Mouse (Mus musculus): Measurements from ENCODE around the gene Hoxc5. TPM values are rescaled to one million over a fixed set of nuclear protein-coding genes. Genes with fewer than 3 reads are reported as not detected.

The Hoxc5 gene
- not detected for total RNA-seq (2021)

DNA sequence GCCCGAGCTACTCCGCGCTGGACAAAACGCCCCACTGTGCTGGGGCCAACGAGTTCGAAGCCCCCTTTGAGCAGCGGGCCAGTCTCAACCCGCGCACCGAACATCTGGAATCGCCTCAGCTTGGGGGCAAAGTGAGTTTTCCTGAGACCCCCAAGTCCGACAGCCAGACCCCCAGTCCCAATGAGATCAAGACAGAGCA, at the start of gene Hoxc5:
Hoxc5 (plus strand) TSS at position 132 of the 199 bp plus-strand sequence.
- DNase-seq (ENCODE audit: low spot score) = no peak
- intact Hi-C loops (cut with DNase I) = no loop called here

- intact Hi-C loops (cut with DNase I) = no loop called here
- no peak for DNase-seq (ENCODE audit: low spot score)
These were observed 49.2 kb upstream of the Hoxc5 start for GRCm38 (mm10) chr15:102917972-102918572.

DNA sequence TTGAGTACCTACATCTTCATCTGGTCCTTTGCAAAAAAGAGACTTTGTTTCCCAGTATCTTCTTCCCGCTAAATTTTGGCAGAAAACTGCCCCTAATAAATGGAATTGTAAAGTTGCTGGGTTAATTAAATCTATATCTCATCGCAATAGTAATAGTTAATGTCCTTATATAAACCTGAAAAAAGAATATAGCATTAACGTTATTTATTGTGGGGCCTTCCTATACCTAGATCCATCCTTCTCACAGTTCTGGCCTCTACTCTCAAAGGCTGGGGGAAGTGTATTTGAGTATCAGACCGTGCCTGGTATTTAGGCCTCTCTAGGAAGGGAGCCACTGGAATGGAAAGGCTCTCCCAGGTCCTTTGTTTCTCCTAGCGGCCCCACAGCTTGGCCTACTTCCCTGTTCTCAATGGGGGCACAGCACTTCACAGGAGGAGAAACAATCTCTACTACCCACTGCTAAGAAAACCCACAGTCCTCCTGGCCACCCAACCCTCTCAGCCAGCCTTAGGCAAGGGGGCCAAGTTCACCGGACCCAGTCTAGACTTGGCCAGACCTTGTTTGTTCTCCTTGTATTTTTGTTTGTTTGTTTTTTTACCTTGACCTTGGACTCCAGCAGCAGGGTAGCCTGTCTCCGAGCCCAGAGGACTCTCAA, 48.5 kb upstream of the Hoxc5 start:
- intact Hi-C loops (cut with DNase I) = no loop called here
- DNase-seq (ENCODE audit: low spot score) = no peak

GRCm38 (mm10) chr15:102919336-102920180, 47.7 kb upstream of the Hoxc5 start:
- intact Hi-C loops (cut with DNase I) = no loop called here
- DNase-seq (ENCODE audit: low spot score) = no peak

- peak; percentile 6 for DNase-seq (ENCODE audit: low spot score)
- intact Hi-C loops (cut with DNase I) = no loop called here
These were observed 46.6 kb upstream of the Hoxc5 start for GRCm38 (mm10) chr15:102920619-102921018.

GRCm38 (mm10) chr15:102921053-102922011, 45.9 kb upstream of the Hoxc5 start, which contains the start of gene Hoxc13:
Hoxc13 (plus strand) TSS chr15:102921103.
- intact Hi-C loops (cut with DNase I) = no loop called here
- no peak for DNase-seq (ENCODE audit: low spot score)

DNA sequence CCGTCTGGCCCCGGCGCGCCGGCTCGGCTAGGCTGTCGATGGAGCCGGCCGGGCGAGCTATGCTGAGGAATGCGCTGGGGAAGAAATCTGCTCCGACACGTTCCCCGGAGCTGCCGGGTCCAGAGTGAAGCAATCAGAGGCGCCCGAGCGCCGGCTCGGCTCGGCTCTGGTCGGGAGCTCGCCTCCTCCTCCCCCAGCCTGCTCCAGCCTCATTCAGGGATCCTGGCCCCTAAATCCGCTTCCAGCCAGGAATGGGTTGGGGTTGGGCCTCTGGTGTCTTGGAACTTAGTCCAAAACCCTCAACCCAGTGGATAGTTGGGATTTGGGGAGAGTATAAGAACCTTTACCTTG, 45.3 kb upstream of the Hoxc5 start:
- intact Hi-C loops (cut with DNase I) = no loop called here

DNA sequence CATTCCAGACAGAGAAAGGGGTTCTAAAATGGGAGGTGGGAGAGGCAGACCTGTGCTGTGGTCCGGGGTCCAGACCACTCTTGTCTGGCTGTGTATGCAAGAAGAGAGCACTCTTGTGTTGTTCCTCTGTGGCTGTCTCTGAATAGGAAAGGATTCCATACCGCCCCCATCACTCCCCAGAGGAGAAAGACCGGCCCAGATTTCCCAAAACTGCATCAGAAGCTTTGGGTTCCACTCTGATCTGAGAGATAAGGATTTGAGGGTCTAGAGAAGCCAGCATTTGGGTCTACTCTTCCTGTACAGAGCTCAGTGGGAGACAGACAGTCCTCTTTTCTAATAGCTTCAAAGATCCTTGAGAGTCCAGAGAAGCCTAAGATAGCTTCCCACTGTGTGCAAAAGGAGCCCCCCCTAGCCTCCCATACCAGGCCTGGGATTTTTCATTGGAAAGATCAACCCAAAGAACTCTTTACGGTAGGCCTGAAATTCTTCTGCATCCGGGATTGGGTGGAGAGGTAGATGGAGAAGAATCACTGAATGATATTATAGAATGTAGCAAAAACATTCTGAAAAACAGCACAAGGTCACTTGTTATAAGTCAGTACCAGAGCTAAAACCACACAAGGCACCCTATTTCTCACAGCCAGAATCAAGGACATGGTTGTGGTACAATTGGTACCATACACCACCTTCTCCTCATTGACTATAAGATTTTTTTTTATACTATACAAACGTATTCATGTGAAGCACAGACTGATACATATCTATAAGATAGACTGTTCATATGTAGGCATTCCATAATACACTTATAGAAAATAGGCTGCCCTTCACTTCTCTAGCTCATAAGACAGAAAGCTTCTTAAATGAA, 44.4 kb upstream of the Hoxc5 start:
- no peak for DNase-seq (ENCODE audit: low spot score)
- intact Hi-C loops (cut with DNase I) = no loop called here

More for the DNA sequence above, 45.3 kb upstream of the Hoxc5 start:
- no peak for DNase-seq (ENCODE audit: low spot score)

DNA sequence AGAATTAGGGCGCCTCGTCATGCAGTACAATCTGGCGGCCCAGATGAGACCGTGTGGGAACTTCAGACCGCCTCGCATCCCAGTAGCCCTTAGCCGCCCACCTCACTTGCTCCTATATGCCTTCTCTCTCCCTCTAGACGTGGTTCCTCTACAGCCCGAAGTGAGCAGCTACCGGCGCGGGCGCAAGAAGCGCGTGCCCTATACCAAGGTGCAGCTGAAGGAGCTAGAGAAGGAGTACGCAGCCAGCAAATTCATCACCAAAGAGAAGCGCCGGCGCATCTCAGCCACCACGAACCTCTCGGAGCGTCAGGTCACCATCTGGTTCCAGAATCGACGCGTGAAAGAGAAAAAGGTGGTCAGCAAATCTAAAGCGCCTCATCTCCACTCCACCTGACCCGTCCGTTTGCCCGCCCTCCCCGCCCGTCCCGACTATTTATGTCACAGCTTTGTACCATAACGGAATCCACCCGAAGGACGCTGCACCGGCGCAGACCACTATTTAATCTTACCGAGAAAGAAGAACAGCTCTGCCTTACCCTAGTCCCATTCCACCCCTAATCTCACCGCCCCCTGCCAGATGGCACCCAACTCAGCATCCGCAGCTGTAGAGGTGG, 40.1 kb upstream of the Hoxc5 start:
- no peak for DNase-seq (ENCODE audit: low spot score)
- intact Hi-C loops (cut with DNase I) = no loop called here

DNA sequence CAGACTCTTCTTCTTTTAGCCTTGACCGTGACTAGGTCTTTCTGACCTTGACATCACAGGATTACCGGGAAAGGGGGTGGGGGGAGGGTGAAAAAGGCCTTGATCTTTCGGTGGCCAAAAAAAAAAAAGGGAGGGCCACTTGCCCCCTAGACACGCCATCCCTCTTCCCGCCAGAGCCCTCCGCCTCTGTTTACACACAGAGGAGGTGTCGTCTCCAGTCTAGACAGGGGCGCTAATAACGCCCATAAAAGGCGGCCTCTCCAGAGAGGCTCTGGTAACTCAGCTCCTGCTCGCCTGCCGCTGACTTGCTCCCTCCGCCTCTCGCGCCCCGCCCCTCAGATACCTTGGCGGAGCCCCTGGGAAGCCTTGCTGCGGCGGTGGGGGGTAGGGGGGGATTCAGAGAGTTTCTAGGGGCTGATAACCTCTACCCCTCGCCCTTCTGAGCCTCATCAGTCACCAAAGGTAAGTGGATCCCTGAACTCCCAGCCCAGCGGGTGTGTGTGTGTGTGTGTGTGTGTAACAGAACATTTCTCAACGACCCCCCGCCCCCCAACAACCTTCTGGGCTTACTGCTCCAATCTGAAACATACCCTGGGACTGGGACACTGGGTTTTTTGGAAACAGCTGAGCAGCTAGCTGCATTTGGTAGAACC, 35.4 kb upstream of the Hoxc5 start:
- DNase-seq (ENCODE audit: low spot score) = no peak
- intact Hi-C loops (cut with DNase I) = no loop called here

- intact Hi-C loops (cut with DNase I) = no loop called here
- no peak for DNase-seq (ENCODE audit: low spot score)
These were observed 32.8 kb upstream of the Hoxc5 start for GRCm38 (mm10) chr15:102934438-102934837.

DNA sequence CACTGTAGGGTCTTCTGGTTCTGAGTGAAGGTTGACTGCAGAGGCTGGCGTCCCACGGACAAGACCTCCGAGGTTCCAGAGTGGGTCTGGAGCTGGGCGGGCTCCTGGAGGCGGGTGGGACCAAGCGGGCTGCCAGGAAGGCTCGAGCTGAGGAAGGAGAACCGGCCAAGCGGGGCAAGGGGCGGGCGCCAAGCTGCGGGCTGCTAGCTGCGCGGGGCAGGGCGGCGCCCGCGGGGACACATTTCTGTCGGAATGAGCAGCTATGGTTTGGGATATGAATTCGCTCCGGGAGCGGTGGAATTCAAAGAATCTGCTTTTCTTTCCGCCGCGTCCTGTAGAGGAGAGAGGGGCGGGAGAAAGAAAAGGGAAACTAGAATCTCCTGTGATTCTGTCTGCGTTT, 32.3 kb upstream of the Hoxc5 start:
- DNase-seq (ENCODE audit: low spot score) = no peak
- intact Hi-C loops (cut with DNase I) = no loop called here

DNA sequence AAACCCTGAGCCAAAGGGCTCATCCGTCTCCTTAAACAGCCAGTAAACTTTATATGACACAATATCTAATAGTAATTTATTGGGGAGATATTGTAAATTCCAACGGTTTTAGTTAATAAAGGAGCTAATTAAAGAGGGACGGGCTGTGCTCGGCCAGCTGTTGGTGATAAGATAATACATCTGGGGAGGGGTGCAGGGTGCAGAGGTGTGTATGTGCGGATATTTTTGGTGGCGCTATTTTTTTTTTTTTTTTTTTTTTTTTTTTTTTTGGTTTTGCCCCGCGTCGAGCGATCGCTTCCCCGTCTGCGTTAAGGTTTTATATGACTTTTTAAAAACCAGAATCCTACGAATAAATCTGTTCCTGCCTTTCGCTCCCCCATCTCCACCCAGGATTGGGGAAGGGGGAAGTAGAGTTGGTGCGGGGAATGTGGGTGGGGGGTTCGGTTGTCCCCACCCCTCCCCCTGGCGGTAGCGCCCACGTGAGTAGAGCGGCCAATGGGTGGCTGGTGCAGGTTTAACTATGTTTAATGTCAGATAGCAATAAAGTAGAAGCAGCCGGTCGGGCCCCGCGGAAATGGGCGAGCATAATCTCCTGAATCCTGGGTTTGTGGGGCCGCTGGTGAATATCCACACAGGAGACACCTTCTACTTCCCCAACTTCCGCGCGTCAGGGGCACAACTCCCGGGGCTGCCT, 30.8 kb upstream of the Hoxc5 start, which contains the start of gene Hoxc12:
Hoxc12 (plus strand) TSS at position 479 of the 694 bp plus-strand sequence.
- intact Hi-C loops (cut with DNase I) = no loop called here
- DNase-seq (ENCODE audit: low spot score) = no peak

GRCm38 (mm10) chr15:102937036-102937666, 30.1 kb upstream of the Hoxc5 start:
- no peak for DNase-seq (ENCODE audit: low spot score)
- intact Hi-C loops (cut with DNase I) = no loop called here

DNA sequence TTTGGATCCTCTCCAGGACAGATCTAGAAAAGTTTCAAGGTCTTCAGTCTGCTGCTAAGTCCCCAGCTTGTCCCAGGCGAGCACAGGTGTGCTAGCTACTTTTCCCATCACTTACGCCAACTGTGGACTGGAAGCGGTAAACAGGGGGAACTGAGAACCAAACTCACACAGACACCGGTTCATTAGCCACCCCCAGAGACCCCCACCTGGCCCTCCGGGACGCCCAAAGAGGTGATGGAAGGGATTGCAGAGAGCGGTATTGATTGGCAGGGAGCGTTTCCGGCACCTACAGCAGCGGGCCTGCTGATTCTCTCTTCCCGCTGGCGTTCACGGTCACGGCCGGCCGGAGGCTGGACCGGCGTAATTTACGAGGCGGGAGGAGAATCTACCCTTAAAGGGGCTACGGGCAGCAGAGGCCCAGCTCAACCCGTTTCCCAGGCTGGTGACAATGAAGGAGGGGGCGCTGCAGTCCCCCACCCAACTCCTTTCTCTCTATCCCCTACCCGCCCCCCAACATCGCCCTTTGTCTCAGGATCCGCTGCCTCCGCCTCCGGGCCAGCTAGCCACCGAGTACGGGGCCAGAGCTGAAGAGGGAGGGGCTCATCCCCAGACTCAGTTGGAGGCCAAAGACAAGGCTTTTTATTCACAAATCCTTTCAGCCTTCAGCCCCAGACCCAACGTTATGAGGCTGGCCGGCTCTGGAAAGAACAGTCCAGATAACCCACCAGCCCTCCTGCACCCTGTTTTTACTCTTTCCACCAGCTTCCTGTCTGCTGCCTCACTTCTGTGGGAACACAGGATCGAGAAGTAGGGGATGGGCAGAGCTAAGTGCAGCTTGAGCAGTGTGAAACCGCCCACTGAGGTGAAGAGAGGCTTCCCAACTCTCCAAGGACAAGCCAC, 27.7 kb upstream of the Hoxc5 start:
- DNase-seq (ENCODE audit: low spot score) = no peak
- intact Hi-C loops (cut with DNase I) = no loop called here

GRCm38 (mm10) chr15:102942739-102943467, 24.3 kb upstream of the Hoxc5 start:
- DNase-seq (ENCODE audit: low spot score) = no peak
- intact Hi-C loops (cut with DNase I) = no loop called here
